Mouse (Mus musculus) embryo, embryonic 11 days (tissue): Measurements from ENCODE around the gene Fgd6.

ENCODE experiments used
- DNase-seq: peaks from one replicate; pipeline ENCODE4 v3.0.0-alpha.2; 2015

Fgd6 gene

GRCm38 (mm10) chr10:94035658-94036374 is at the start of gene Fgd6, which contains the start of gene Vezt:
TSS of gene Fgd6 (plus strand) at chr10:94036001.
TSS of gene Vezt (minus strand) at chr10:94035817.
- peak; percentile 100 for DNase-seq

- DNase-seq: no peak
Measured at GRCm38 (mm10) chr10:93994136-93994535, 41.7 kb upstream of the Fgd6 start.

GRCm38 (mm10) chr10:93995100-93995499 is 40.7 kb upstream of the Fgd6 start:
- DNase-seq: no peak

DNA sequence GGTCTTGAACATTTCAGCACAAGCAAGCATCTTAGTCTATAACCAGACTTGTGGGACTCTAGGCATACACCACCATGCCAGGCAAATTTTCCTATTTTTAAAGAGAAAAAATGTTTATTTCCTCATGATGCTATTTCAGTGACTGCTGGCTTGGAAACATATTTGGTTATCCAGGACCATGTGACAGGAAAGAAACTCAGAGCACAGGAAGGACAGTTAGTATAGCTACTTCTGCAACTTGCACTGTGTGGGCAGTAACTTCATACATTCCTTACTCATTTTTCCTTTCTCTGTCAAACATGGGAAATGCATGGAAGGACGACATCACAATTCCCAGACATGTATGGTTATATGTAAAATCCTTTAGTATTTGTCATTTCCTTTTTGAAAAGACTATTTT is 36.4 kb upstream of the Fgd6 start:
- no peak for DNase-seq

GRCm38 (mm10) chr10:94000223-94000622 is 35.6 kb upstream of the Fgd6 start:
- no peak for DNase-seq

- no peak for DNase-seq
Measured at GRCm38 (mm10) chr10:94008356-94008755, 27.4 kb upstream of the Fgd6 start.

DNA sequence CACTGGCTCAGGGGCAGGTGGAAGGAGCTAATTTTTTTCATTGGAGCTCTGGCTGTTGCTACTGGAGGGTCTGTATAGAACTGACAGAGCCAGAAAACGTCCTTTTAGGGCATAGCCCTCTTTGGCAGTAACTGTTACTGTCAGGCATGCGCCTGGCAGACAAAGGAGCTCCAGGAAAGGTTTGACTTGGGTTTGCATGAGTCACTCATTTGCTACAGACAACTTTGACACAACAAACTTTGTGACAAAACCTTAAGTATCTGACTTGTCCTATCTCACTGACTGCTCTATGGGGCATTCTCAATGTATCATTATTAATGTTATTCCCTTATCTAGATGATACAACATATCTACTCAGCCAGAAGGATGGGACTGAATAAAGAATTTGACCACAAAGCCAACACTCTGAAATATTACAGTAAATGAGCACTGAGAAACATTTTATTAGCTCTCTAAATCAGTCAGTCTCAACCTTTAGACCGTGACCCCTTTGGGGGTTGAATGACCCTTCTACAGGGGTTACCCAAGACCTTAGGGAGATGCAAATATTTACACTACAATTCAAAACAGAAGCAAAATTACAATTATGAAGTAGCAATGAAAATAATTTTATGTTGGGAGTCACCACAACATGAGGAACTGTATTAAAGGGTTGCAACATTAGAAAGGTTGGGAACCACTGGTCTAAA is 25.7 kb upstream of the Fgd6 start:
- DNase-seq: no peak

DNA sequence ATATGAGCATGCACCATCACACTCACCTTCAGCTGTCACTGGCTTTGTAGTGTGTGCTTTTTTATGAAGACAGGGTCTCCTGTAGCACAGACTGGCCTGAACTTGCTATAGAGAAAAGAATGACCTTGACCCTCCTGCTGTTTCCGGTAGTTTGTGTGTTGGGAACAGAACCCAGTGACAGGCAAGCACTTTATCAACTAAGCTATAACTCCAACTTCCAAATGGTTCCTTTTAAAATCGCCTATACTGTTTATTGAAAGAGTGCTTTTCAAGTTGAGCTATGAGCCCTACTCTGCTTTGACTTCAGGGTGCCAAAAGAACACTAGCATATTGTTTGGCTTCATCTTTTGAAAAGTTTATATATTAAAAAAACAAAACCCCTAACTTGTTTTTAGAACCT is 24.8 kb upstream of the Fgd6 start:
- DNase-seq: peak; percentile 27

DNA sequence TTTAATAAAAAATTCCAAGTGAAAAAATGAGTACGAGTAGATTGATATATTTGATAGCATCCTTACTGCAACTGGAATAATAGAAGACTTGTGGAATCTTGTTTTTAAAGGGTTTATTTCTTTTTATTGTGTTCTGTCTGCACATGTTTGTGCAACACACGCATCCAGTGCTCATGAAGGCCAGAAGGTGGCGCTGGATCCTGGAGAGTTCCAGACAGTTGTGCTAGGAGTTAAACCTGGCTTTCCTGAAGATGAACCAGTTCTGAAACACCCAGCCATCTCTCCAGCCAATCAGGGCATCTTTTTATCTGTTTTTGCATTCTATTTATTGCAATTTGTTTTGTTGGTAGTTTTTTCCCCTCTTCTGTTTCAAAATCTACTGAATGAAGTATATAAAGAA is 22.6 kb upstream of the Fgd6 start:
- peak; percentile 76 for DNase-seq

- no peak for DNase-seq
Measured at GRCm38 (mm10) chr10:94014200-94014599, 21.6 kb upstream of the Fgd6 start.

DNA sequence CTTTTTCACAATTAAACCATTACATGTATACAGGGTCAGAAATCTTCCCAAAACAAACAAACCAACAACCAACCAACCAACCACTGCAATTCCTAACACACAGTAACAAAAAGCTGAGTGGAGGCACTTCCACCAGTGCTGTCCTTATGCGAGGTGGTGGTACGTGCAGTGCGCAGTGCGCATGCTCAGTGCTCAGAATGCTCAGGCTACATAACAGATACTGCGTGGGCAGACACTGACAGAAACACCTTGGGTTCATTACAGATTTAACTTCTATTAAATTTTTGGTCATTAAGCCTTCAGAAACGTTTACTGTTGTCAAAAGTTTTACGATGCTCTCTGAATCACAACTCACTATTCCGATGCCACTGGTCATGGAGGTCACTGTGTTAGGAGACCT is 18.3 kb upstream of the Fgd6 start:
- DNase-seq: no peak

DNA sequence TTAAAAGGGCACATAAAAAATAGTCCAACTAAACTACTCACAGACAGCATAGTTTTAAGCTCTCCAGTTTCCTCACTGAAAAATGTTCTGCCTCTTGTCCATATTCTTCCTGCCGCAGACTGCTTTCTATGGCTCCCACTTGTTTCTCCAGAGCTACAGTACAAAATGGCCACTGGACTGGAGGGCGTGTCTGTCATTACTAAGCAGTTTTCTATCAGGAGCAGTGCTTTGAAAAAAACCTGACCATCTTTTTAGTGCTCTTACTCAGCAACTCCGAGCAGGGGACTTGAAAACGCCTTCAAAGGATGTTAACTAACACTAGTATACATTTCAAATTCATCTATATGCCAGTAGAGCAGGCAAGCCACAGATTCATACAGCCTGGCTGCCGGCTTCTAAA is 15.2 kb upstream of the Fgd6 start:
- no peak for DNase-seq

DNA sequence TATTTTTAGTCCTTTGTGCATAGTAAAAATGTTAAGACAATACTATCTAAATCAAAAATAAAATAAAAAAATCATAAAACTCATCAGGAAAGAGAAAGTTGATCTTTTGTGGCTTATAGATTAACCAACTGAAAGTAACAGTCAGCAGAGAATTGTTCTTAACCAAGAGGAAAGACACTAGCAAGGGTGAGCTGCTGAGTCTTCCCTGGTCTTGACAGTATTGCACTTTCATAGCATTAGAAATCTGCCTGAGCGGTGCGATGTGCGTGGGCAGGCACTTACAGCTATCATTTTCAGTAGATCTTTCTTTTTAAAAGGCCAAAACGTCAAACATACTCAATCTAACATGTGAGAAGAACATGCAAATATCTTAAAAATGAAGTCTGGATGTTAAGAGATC is 14.7 kb upstream of the Fgd6 start:
- no peak for DNase-seq

DNA sequence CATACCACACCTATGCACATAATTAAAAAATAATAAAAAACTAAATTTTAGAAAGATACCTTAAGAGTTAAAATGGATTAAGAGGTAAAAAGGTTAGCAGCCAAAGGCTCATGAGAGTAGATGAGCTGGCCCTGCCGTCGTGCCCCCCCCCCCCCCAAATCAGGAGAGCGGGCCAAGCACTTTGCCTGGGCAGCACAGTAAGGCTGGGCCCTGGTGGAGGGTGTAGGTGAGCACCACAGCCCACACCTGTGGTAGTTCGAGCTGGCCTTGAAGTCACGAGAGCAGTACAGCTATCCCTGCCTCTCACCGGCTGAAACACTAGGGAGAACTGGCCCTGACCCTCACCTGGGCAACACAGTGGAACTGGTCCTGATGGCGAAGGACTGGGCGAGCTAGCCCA is 10.7 kb upstream of the Fgd6 start:
- DNase-seq: no peak

- no peak for DNase-seq
Measured at GRCm38 (mm10) chr10:94028493-94028892, 7.3 kb upstream of the Fgd6 start.

- DNase-seq: no peak
Measured at GRCm38 (mm10) chr10:94031164-94031563, 4.6 kb upstream of the Fgd6 start.

DNA sequence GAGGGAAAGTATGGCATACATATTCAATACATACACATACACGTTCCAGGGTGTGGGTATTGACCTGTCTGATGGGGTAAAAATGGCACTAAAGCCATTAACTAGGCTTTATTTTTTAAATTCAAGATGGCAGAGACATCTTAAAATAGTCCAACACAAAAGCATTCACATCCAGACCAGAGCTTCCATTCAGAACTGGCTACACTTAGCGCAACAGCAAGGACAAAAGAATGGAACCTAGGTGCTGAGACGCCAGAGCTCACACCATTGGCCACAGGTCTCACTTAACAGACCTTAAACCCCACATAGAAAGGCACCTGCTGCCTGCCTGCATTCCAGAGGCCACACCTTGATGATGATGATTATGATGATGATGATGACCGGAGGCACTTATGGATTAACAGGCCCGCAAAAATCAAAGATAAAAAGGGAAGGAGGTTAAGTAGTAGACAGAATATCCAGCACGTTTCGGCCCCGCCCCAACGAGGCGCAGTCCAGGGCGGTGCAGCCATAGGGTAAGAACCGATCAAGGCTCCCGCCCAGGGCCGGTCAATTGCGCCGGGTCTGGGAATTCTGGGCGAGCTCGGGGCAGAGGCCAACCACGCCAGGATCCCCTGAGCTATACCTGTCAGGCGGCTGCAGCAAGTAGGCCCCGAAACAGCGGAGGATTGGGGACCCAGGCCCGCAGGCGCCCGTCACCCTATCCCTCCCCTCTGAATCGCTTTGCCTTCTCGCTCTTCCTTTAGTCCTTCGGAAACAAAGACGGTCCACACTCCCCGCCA is 734 bp upstream of the Fgd6 start:
- peak; percentile 77 for DNase-seq

DNA sequence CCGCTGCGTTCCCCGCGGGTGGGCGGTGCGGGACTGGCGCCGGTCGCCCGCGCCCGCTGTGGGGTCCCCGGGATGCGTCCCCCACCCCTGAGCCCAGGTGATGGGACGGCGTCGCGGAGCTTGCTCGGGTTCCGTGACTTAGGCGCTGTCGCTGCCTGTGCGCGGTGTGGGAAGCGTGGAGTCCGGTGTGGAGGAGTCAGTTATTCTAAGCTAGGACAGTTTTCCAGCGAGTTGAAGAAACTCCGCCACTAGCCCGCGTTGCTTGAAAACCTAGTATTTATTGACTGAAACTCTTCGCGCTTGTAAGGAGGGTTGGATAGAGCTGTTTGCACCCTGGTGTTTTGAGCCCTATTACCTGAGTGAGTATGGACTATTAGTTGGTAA is 566 bp downstream of the Fgd6 start:
- no peak for DNase-seq

DNA sequence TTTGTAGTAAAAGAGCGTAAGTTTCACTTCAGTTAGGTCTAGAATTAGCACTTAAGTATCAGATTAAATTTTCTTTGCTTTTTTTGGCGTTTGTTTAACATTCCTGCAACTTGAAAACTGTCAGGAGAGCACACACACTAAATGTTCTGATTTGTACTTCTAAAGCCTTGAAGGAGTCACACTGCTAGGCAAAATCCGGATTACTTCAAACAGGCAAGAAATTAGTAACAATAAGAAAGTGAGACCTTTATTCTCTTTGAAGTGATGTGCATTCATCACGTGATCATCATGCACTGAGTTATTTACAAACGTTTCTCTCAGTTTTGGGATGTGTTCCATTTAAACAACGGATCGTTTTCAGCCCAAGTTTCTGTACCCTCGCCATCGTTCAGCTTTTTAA is 1.4 kb downstream of the Fgd6 start:
- no peak for DNase-seq

GRCm38 (mm10) chr10:94037596-94037995 is 1.8 kb downstream of the Fgd6 start:
- DNase-seq: no peak

- DNase-seq: no peak
Measured at GRCm38 (mm10) chr10:94038366-94039260, 2.8 kb downstream of the Fgd6 start.

- DNase-seq: peak; percentile 41
Measured at GRCm38 (mm10) chr10:94043908-94044307, 8.1 kb downstream of the Fgd6 start.

- no peak for DNase-seq
Measured at GRCm38 (mm10) chr10:94045301-94045700, 9.5 kb downstream of the Fgd6 start.
